Mouse (Mus musculus): ENCODE measurements around the gene Cela3b.

- TF ChIP-seq CTCF (IDR thresholded peaks at IDR 0.05; ENCODE audit: low read depth, low read length): no peak
- TF ChIP-seq POLR2A (IDR thresholded peaks at IDR 0.05; ENCODE audit: extremely low read depth, insufficient read depth, low read length): peak; percentile 56; the same call in 1 of the 2 replicates
Observed at GRCm38 (mm10) chr4:137388059-137388794, 42.1 kb downstream of the Cela3b start.

Data from liver, adult 2 months (tissue).